Mouse (Mus musculus) heart, postnatal 0 days (tissue): ENCODE data around the gene Drg1.
"Not testable (repeated sequence)": the region's sequence is repeated elsewhere in the genome, so short reads cannot be mapped to it uniquely, and the experiment has no call there.

Experiments
- CTCF ChIP-seq: IDR thresholded peaks from 2 replicates; pipeline ENCODE4 v1.5.1; 2016; ENCODE audit warnings: antibody characterized with exemption, control low read depth, low read depth
- EP300 ChIP-seq: IDR thresholded peaks from 2 replicates; pipeline ENCODE4 v1.6.1; 2016; ENCODE audit warnings: antibody characterized with exemption, low read depth

DNA sequence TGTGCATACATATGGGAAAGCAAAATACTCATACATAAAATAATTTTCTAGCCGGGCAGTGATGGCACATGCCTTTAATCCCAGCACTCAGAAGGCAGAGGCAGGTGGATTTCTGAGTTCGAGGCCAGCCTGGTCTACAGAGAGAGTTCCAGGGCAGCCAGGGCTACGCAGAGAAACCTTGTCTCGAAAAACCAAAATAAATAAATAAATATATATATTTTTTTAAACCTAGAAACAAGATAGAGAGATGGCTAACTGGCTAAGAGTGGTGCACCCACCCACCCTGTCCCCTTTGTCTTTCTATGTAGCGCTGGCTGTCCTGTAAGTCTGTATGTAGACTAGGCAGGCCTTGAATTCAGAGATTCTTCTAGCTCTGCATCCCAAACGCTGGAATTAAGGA, 93.7 kb downstream of the Drg1 start:
- not testable (repeated sequence) for TF ChIP-seq CTCF, EP300
